Mouse (Mus musculus) layer of hippocampus, adult 8-10 months (tissue): Measurements from ENCODE around the gene Pld4. TPM values are rescaled to one million over a fixed set of nuclear protein-coding genes. Genes with fewer than 3 reads are reported as not detected.
A peak's percentile ranks its signal among the peaks of the same experiment; 100 is the strongest.

Source experiments
- DNase-seq, 2 experiments: peaks; one replicate each; pipeline ENCODE4 v3.0.0; 2022; ENCODE audit warnings: low spot score in 2 of 2
- total RNA-seq, 4 experiments: library from RNA; stranded (reverse); gene quantifications; 2 replicates each; pipeline ENCODE4 v1.2.4; 2022

Pld4 gene
- total RNA-seq, result 10 to 100 TPM in 2 of 4 experiments, 1 to 10 TPM in 2; 7.3 to 36.6 (median 21.0) TPM

GRCm38 (mm10) chr12:112760154-112760926 lies at the start of gene Pld4:
Gene Pld4 (plus strand): TSS chr12:112760655.
- peak in 1 of 2 experiments; percentile 4 for DNase-seq

- DNase-seq, result peak in 1 of 2 experiments; percentile 39
Measured at GRCm38 (mm10) chr12:112713984-112714383, 46.5 kb upstream of the Pld4 start.

GRCm38 (mm10) chr12:112717140-112717539 lies 43.3 kb upstream of the Pld4 start:
- DNase-seq, result no peak

GRCm38 (mm10) chr12:112718995-112719394 lies 41.5 kb upstream of the Pld4 start:
- no peak for DNase-seq

- no peak for DNase-seq
Measured at GRCm38 (mm10) chr12:112720216-112720615, 40.2 kb upstream of the Pld4 start, which contains the start of gene Cep170b. Gene Cep170b (plus strand): TSS chr12:112720455.

DNA sequence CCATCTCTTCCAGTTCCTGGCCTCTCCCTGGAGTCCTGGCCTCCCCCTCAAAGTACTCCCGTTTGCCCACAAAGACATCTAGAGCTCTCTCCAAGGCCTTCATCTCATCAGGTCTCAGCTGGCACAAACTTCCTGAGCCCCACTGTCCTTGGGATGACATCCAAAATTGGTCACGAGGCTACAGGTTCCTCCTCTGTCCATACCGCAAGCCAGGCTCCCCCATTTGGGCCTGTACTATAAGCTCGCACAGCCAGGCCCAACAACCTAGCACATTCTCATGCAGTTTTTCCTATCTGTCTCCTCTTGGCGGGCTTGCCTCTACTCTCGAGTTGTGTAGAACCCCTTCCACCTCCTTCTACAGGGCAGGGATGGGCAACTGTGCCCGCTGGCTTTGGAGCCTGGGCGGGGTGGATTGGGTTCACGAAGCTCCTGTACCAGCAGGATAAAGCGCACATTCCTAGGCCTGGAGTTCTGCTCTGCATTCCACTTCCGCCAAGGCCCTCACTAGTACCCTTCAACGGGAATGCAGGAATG lies 39.5 kb upstream of the Pld4 start:
- no peak for DNase-seq

GRCm38 (mm10) chr12:112721424-112722239 lies 38.8 kb upstream of the Pld4 start:
- no peak for DNase-seq

DNA sequence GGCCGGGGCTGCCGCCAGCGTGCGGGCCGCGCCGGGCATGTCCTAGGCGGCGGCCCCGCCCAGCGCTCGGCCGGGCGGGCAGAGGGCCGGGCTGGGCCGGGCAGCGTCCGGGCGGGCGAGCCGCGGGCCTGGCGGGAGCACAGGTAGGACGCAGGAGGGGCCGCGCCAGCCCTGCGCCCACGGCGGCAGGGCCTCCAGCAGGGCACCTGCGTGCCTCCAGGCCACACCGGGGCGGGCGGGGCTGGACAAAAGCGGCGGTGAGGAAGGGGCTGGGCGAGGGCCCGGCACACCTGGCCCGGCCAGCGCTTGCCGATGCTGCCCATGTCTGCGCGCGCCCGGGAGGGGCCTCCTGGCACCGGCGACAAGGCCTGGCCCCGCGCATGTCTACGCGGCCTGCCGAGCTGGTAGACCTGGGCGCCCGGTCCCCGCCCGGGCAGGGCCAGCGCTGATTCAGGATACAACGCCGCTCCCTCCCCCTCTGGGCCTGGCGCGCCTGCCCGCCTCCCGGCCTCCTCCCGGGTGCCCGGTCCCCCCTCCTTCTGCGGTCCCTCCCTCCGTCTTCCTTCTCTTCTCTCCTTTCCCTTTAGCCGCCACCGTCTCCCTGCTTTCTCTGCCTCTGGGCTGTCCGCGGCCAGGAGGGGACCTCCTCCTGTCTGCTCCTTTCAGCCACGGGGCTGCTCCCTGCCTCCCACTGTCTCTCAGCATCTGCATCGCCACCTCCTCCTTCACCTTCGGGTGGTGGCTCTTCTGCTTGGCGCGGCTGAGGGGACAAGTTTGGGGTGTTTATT lies 38.0 kb upstream of the Pld4 start:
- no peak for DNase-seq

DNA sequence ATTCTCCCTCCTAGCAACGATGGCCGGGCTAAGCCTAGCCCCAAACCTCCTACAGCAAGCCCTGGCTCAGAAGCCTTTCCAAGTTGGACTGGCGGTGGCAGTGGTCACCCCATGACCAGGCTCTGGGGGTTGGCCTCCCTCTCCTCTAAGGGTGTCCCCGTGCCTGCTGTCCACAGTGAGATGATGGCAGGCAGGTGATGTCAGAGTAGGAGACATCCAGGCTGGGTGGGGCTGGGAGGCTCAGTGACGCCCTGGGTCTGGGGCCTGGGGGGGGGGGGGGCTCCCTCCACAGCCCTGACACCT lies 37.5 kb upstream of the Pld4 start:
- no peak for DNase-seq

- no peak for DNase-seq
Measured at GRCm38 (mm10) chr12:112723445-112723844, 37.0 kb upstream of the Pld4 start.

- DNase-seq, result peak in 1 of 2 experiments; percentile 76
Measured at GRCm38 (mm10) chr12:112724077-112724805, 36.2 kb upstream of the Pld4 start.

DNA sequence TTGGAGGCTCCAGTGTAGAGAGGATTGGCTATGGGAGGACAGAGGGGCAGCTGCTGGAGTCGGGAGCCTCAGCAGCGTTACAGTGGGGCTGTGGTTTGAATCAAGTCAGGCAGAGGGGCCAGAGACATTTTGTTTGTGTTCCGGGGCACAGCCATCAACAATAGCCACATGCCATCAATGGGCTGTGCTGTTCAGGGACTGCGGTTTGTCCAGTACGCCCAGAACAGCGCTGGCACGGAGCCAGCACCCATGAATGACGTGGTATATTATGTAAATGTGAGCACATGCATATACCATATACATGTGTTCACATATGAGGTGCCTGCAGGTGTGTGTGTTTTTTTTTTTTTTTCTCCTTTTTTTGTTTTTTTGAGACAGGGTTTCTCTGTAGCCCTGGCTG lies 32.7 kb upstream of the Pld4 start:
- no peak for DNase-seq

- no peak for DNase-seq
Measured at GRCm38 (mm10) chr12:112730808-112731207, 29.6 kb upstream of the Pld4 start.

- DNase-seq, result no peak
Measured at GRCm38 (mm10) chr12:112732591-112732990, 27.9 kb upstream of the Pld4 start.

- DNase-seq, result no peak
Measured at GRCm38 (mm10) chr12:112734108-112734820, 26.2 kb upstream of the Pld4 start.

DNA sequence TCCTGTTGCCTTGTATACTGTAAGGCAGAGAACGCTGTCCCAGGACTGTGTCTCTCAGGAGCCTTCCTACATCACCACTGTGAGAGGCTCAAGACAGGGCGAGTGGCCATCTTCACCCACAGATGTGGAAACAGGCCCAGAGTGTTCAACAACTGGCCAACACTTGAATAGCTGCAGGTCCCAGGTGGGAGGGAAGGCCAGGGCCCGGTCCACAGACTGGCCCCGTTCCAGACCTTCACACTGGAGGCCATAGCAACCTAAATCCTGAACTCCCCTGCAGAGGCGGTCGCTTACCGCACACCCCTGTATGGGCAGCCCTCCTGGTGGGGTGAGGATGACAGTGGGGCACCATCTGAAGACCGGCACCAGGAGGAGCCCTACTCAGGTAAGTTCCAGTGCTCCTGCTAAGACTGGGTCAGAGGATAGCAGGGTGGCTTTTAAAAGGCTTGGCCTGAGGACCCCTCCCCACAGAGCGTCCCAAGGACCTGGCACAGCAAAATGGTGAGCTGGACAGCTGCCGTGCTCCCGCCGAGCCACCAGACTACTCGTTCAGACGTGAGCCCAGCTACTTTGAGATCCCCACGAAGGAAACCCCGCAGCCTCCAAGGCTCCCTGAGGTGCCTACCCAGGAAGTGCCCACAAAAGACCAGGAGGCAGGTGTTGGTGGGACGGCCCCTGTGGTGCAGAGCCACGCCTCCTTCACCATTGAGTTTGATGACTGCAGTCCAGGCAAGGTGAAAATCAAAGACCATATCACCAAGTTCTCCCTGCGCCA lies 25.4 kb upstream of the Pld4 start:
- no peak for DNase-seq

- no peak for DNase-seq
Measured at GRCm38 (mm10) chr12:112735896-112736635, 24.4 kb upstream of the Pld4 start.

GRCm38 (mm10) chr12:112736636-112736925 lies 23.9 kb upstream of the Pld4 start:
- no peak for DNase-seq

DNA sequence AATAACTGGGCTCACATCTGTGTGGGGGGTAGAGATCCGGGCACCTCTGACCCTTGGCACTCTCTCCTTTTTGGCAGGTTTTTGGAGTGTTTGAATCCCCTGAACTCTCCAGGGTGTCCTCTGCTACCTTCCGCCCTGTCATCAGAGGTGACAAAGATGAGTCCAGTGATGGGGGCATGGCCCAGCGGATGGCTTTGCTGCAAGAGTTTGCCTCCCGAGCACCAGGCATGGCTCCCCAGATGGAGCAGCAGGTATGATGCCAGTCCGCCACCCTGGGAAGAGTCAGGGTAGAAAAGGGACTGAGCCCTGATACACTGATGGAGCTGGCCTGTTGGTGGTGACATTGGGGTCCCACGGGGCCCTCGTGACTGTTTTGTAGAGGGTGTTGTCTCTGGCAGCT lies 23.4 kb upstream of the Pld4 start:
- no peak for DNase-seq
